Comparison of ENCODE assay signal across 8 mouse cellular contexts in the genomic region with DNA sequence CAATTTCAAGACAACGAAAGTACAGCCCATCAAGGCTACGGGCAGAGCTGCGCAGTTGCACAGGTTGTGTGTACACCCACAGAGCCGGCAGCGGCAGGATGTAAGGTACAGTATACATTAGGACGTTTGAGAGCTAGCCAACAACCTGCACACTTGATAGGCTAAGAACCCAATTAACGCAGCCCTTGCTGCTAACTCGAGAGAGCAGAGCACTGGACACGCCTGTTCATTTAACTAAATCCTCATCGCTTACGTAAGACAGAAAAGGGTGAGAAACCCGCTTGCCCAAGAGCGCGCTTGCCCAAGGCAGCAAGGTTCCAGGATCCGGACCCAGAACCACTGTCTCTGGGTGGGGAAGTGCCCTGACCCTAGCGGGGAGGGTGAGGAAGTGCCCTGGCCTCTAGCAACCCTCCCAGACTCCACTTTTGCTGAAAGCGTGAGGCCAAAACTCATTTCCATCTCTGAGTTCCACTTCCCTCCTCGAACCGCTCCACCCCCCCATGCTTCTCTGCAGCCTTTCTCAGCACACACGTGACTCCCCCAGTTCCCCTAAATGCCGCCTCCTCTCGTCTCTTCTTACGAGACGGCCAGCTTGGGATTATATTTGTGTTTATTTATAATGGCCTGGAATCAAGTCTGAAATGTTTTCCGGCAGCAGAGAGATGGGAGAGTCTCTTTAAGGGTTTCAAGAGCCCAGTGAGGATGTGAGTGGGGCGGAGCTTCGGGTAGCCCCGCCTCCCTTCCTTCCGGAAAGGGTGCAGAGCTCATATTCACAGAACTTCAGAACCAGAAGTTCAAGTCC. TPM values are rescaled to one million over a fixed set of nuclear protein-coding genes. Genes with fewer than 3 reads are reported as not detected.
DNase-seq lines count a peak whose midpoint lies in the region; ATAC-seq and TF ChIP-seq lines count a peak whose summit lies in the region.

No protein-coding gene starts in this region.

- H3K4me3 ChIP-seq in hindbrain, embryonic 10.5 days = peak overlapping the region; percentile 61
- peak overlapping the region; percentile 45 for H3K4me3 ChIP-seq in lung, embryonic 15.5 days
- peak overlapping the region; percentile 52 for H3K4me3 ChIP-seq in olfactory bulb, adult 2 months (ENCODE audit: insufficient read depth, low read depth, low read length)

- no peak for TF ChIP-seq POLR2A in olfactory bulb, adult 2 months (IDR thresholded peaks at IDR 0.05; ENCODE audit: insufficient read depth, low read depth, low read length)

- no peaks in the 10 kb centered on the region for H3K9me3 ChIP-seq in hindbrain, embryonic 10.5 days
- H3K9me3 ChIP-seq in lung, embryonic 15.5 days = no peaks in the 10 kb centered on the region

- peaks cover 19% of the 10 kb centered on the region for H3K4me1 ChIP-seq in hindbrain, embryonic 10.5 days (replicated peaks)
- H3K4me1 ChIP-seq in lung, embryonic 15.5 days = peaks cover 31% of the 10 kb centered on the region
- H3K4me1 ChIP-seq in olfactory bulb, adult 2 months (ENCODE audit: control insufficient read depth, insufficient read depth, low read length) = peaks cover 9% of the 10 kb centered on the region

- 0 out of 2 replicates have a peak, but pooled peaks cover 4% of the 10 kb centered on the region for H3K27me3 ChIP-seq in hindbrain, embryonic 10.5 days (ENCODE audit: insufficient read depth, poor library complexity, severe bottlenecking)
- no peaks in the 10 kb centered on the region for H3K27me3 ChIP-seq in lung, embryonic 15.5 days

- ATAC-seq in lung, embryonic 15.5 days (ENCODE audit: borderline replicate concordance, extremely low read depth, low FRiP score, low TSS enrichment) = peak; percentile 67

- DNase-seq in MN1 (ENCODE audit: low spot score) = peak; percentile 84
- DNase-seq in cerebellum, adult 9-11 months = peak; percentile 79
- DNase-seq in frontal cortex, adult 2 months (ENCODE audit: extremely low spot score in 1 of 2, low spot score in 1 of 2) = peak; percentile 44 to 84
- DNase-seq in hindbrain, embryonic 10.5 days (ENCODE audit: low spot score) = peak; percentile 75
- DNase-seq in layer of hippocampus, adult 9-10 months (ENCODE audit: low spot score) = peak; percentile 71
- peak; percentile 66 to 78 for DNase-seq in thymus, adult 18-20 months

- WGBS in hindbrain, embryonic 10.5 days = 6% methylated on average over 29 of the region's 29 CpGs
- 2% methylated on average over 29 of the region's 29 CpGs for WGBS in lung, embryonic 15.5 days
- 3% methylated on average over 29 of the region's 29 CpGs for WGBS in olfactory bulb, adult 2 months

- no peaks in the 10 kb centered on the region for H3K36me3 ChIP-seq in hindbrain, embryonic 10.5 days
- no peaks in the 10 kb centered on the region for H3K36me3 ChIP-seq in lung, embryonic 15.5 days

- TF ChIP-seq CTCF in olfactory bulb, adult 2 months (IDR thresholded peaks at IDR 0.05; ENCODE audit: insufficient read depth, low read depth, low read length) = 0 out of 2 replicates have a peak, but pooled peaks have one; percentile 8

- peak overlapping the region; percentile 86 for H3K27ac ChIP-seq in hindbrain, embryonic 10.5 days
- peak overlapping the region; percentile 97 for H3K27ac ChIP-seq in lung, embryonic 15.5 days
- H3K27ac ChIP-seq in olfactory bulb, adult 2 months (ENCODE audit: insufficient read depth, low read depth, low read length) = peak overlapping the region; percentile 35; the same call in 1 of the 2 replicates

- peak overlapping the region; percentile 93 for H3K4me2 ChIP-seq in lung, embryonic 15.5 days

- H3K9ac ChIP-seq in lung, embryonic 15.5 days = peak overlapping the region; percentile 60

RNA-seq across cellular contexts. Expression of a gene that starts 6.9 kb away (rescaled TPM):
- 45.7 and 45.8 TPM in 2 replicates for polyA plus RNA-seq in frontal cortex, adult 2 months (2012; rRNA removed)
- polyA plus RNA-seq in hindbrain, embryonic 10.5 days (2016; fragmentation: Nextera tagmentation; extraction: Ambion mirVana) = 75.9 and 86.1 TPM in 2 replicates
- 65.8 and 74.4 TPM in 2 replicates for polyA plus RNA-seq in lung, embryonic 15.5 days (2015; fragmentation: Nextera tagmentation; extraction: Ambion mirVana)
- not detected in 2 replicates for polyA plus RNA-seq in olfactory bulb, adult 2 months (2012; ENCODE audit: insufficient read depth, insufficient read length, low replicate concordance, missing spikeins)

Comparison
In these comparisons a context has a peak if more than half of its experiments do, and no peak if none do; other contexts are left out.
1. Peak in every context shown above with its lines: DNase-seq, ATAC-seq, H3K4me3 ChIP-seq and H3K27ac ChIP-seq.
2. H3K27ac ChIP-seq: peak in every context shown above with its lines; median percentile 97 in lung, embryonic 15.5 days; 86 in hindbrain, embryonic 10.5 days; 35 in olfactory bulb, adult 2 months.